Mouse (Mus musculus): ENCODE results near the gene Uap1. TPM values are rescaled to one million over a fixed set of nuclear protein-coding genes. Genes with fewer than 3 reads are reported as not detected.

Uap1 gene
- polyA plus RNA-seq, 1 experiment from 2014 or later = 52.5 TPM

DNA sequence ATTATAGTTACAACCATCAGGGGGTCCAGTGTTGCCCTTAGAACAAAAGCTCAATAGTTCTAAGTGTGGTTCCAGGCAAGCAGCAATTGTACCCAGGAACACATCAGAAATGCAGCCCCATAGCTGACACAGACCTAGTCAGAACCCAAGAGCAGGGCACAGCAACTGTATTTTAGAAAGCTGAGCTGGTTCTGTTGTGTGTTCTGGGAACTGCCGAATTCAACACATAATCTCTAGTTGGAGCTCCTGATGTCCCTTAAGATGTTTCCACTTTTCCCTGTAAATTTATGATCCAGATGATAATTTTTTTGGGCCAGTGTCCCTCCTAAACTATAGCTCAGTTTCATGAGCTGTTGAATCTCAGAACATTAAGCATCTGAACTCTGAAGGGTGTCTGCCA is 17.2 kb upstream of the Uap1 start:
- 95% methylated on average over 1 of the region's 1 CpGs for WGBS
- H3K4me1 ChIP-seq = no peaks in the 10 kb centered on the region

DNA sequence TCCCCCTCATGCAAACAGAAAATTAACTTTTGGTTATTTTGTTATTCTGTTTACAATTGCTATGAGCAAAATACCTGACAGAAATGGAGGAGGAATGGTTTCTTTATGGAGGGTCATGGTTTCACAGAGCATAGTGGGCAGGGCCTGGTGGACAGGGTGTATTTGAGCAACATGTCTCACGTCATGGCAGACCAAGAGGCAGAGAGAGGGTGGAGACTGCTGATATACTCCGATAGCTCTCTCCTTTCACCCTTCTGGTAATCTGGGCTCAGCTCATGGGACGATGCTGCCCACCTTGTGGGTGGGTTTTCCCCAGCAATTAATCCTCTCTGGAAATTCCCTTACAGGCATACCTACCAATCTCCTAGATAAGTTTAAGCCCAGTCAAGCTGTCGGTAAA is 15.5 kb upstream of the Uap1 start:
- Histone ChIP-seq H3K9me3 (no peaks in the 10 kb centered on the region), H3K36me3 (peaks cover 16% of the 10 kb centered on the region), H3K27ac (no peak overlapping the region), H3K9ac (no peak overlapping the region), H3K4me1 (no peaks in the 10 kb centered on the region), H3K4me2 (no peak overlapping the region), H3K27me3 (replicated peaks) (no peaks in the 10 kb centered on the region), H3K4me3 (replicated peaks) (no peak overlapping the region)
- ATAC-seq (ENCODE audit: insufficient read depth, low FRiP score, low read depth) = no peak
- WGBS = 68% methylated on average over 4 of the region's 4 CpGs

More for the DNA sequence above, 17.2 kb upstream of the Uap1 start:
- Histone ChIP-seq H3K9ac (no peak overlapping the region), H3K4me2 (no peak overlapping the region), H3K36me3 (peaks cover 25% of the 10 kb centered on the region), H3K27me3 (replicated peaks) (no peaks in the 10 kb centered on the region), H3K9me3 (no peaks in the 10 kb centered on the region), H3K27ac (no peak overlapping the region), H3K4me3 (replicated peaks) (no peak overlapping the region)
- no peak for ATAC-seq (ENCODE audit: insufficient read depth, low FRiP score, low read depth)

DNA sequence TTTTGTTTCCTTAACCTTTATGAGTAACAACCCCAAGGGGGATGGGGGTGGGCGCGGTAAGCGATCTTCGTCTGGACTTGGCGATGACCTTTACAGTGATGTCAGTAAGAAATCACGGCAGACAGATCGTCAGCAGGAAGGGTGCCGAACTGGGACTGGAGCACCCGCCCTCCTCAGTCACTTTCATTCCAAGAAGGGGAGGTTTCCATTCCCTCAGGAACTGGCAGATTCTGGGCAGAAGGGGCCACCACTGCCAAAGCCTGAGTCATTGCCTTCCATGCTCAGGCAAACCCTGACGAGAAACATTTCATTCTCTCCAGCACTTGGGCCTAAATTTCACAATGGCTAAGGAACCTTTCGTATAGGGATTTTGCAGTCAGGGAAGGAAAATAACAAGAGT is 13.8 kb upstream of the Uap1 start:
- WGBS = 64% methylated on average over 11 of the region's 11 CpGs

DNA sequence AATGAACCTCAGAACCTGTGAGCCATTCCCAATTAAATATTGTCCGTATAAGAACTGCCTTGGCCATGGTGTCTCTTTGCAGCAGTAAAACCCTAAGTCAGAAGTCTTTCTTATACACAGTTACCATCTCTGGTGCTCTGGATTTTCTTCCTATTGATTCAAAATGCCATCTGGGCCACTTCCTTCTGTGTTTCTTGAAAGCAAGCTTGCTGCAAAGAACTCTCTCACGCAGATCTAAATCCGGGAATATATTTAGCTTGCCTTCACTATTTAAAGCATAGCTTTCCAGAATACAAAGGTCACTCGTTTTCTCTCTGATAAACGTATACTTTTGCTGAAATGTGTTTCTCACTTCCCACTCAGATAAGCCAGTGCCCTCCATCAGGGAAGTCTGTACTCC is 11.8 kb upstream of the Uap1 start:
- Histone ChIP-seq H3K9me3 (no peaks in the 10 kb centered on the region), H3K4me3 (replicated peaks) (no peak overlapping the region), H3K4me1 (no peaks in the 10 kb centered on the region), H3K27ac (no peak overlapping the region), H3K9ac (no peak overlapping the region), H3K4me2 (no peak overlapping the region), H3K27me3 (replicated peaks) (no peaks in the 10 kb centered on the region), H3K36me3 (no peaks in the 10 kb centered on the region)
- ATAC-seq (ENCODE audit: insufficient read depth, low FRiP score, low read depth) = no peak
- 70% methylated on average over 5 of the region's 5 CpGs for WGBS

More for the DNA sequence above, 13.8 kb upstream of the Uap1 start:
- no peak overlapping the region for H3K4me2 ChIP-seq
- no peaks in the 10 kb centered on the region for H3K9me3 ChIP-seq
- ATAC-seq (ENCODE audit: insufficient read depth, low FRiP score, low read depth) = no peak
- H3K9ac ChIP-seq = no peak overlapping the region
- H3K27me3 ChIP-seq (replicated peaks) = no peaks in the 10 kb centered on the region
- no peaks in the 10 kb centered on the region for H3K4me1 ChIP-seq
- peaks cover 8% of the 10 kb centered on the region; the same call in 1 of the 2 replicates for H3K36me3 ChIP-seq
- no peak overlapping the region for H3K27ac ChIP-seq
- H3K4me3 ChIP-seq (replicated peaks) = no peak overlapping the region

DNA sequence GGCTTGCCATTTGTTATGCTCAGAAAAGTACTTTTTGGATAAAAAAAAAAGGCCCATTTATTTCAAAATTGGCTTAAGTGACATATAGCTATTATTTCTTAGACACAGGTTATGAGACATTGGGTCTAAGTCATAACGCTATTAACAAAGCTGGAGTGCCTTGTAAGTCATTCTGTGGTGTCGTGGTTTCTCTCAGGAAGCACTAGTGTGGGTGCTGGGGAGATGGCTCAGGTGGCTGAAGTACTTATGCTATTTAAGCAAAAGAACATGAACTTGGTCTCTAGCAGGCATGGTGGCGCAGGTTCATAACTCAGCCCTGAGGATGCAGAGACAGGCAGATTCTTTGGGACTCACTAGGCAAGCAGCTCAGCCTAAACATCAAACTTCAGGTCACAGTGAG is 10.4 kb upstream of the Uap1 start:
- Histone ChIP-seq H3K36me3 (no peaks in the 10 kb centered on the region), H3K27me3 (replicated peaks) (no peaks in the 10 kb centered on the region), H3K27ac (no peak overlapping the region), H3K9ac (no peak overlapping the region), H3K4me2 (no peak overlapping the region), H3K9me3 (no peaks in the 10 kb centered on the region), H3K4me3 (replicated peaks) (no peak overlapping the region), H3K4me1 (no peaks in the 10 kb centered on the region)
- 87% methylated on average over 3 of the region's 3 CpGs for WGBS
- no peak for ATAC-seq (ENCODE audit: insufficient read depth, low FRiP score, low read depth)

DNA sequence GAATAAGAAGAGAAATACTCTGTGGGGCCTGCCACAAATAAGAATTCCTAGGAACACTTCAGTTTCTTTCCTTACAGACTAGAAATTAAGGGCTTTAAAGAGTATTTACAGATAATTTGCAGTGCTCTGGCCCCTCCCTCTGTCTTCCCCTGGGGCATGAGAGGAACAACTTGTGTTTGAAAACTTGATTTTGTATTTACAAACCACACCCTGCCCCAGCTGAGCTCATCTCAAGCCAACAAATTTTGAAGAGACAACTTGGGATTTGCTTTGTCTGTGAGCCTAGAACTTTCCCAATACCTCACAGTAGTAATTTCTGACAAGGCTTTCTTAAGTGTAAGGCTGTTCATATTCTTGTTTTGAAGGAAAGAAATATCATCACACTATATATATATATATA is 7.9 kb upstream of the Uap1 start:
- Histone ChIP-seq H3K36me3 (no peaks in the 10 kb centered on the region), H3K4me1 (no peaks in the 10 kb centered on the region), H3K27me3 (replicated peaks) (no peaks in the 10 kb centered on the region), H3K9me3 (no peaks in the 10 kb centered on the region), H3K4me3 (replicated peaks) (no peak overlapping the region), H3K4me2 (no peak overlapping the region), H3K9ac (no peak overlapping the region), H3K27ac (no peak overlapping the region)
- ATAC-seq (ENCODE audit: insufficient read depth, low FRiP score, low read depth) = no peak

DNA sequence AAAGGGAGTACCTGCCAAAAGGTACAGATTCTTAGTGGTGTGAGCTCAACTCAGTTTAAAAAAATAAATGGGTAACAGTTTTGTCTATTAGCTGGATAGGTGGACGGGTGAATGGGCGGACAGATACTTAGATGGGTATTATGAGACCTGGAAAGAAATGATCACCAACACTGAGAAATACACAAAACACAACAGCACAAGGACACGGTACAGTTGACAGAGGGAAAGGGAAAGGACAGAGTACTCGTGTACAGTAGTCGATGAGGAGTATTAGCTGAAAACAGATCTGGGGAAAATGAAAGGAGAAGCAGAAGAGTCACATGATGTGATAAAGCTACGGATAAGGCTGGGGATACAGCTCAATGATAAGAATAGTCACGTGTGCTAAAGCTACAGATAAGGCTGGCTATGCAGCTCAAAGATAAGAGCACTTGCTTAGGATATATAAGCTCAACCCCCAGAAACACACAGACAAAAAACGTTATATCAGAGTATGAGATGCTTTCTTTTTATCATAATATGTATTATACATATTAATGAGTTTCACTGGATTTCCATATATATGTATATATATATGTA is 2.0 kb upstream of the Uap1 start:
- no peak overlapping the region for H3K4me3 ChIP-seq (replicated peaks)
- H3K9me3 ChIP-seq = no peaks in the 10 kb centered on the region
- WGBS = 72% methylated on average over 8 of the region's 8 CpGs
- H3K36me3 ChIP-seq = no peaks in the 10 kb centered on the region
- H3K4me1 ChIP-seq = peaks cover 8% of the 10 kb centered on the region; the same call in 1 of the 2 replicates
- H3K27ac ChIP-seq = no peak overlapping the region
- no peak overlapping the region for H3K9ac ChIP-seq
- no peaks in the 10 kb centered on the region for H3K27me3 ChIP-seq (replicated peaks)
- H3K4me2 ChIP-seq = no peak overlapping the region
- ATAC-seq (ENCODE audit: insufficient read depth, low FRiP score, low read depth) = no peak

DNA sequence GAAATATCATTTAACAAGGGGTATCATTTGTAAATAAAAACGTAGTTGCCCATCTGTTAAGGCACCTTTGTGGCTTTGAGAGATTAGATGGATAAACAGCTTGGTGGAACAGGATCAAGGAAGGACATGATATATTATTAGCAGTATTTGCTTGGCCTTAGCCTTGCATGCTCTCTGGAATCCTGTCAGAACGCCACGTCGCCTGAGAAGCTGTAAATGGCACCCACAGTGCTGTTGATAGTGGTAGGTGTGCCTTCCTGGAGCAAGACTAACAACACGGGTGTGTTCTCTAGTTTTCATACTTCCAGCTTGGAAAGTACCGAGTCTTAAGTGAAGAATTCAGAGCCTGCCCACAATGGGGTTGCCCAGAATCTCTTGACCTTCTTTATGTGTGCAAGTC is 1.1 kb upstream of the Uap1 start:
- Histone ChIP-seq H3K9me3 (no peaks in the 10 kb centered on the region), H3K27me3 (replicated peaks) (no peaks in the 10 kb centered on the region), H3K4me3 (replicated peaks) (no peak overlapping the region), H3K9ac (no peak overlapping the region), H3K4me1 (peaks cover 8% of the 10 kb centered on the region; the same call in 1 of the 2 replicates), H3K4me2 (peak overlapping the region; percentile 79; the same call in 1 of the 2 replicates), H3K36me3 (no peaks in the 10 kb centered on the region), H3K27ac (peak overlapping the region; percentile 26; the same call in 1 of the 2 replicates)
- 31% methylated on average over 6 of the region's 6 CpGs for WGBS
- ATAC-seq (ENCODE audit: insufficient read depth, low FRiP score, low read depth) = no peak

DNA sequence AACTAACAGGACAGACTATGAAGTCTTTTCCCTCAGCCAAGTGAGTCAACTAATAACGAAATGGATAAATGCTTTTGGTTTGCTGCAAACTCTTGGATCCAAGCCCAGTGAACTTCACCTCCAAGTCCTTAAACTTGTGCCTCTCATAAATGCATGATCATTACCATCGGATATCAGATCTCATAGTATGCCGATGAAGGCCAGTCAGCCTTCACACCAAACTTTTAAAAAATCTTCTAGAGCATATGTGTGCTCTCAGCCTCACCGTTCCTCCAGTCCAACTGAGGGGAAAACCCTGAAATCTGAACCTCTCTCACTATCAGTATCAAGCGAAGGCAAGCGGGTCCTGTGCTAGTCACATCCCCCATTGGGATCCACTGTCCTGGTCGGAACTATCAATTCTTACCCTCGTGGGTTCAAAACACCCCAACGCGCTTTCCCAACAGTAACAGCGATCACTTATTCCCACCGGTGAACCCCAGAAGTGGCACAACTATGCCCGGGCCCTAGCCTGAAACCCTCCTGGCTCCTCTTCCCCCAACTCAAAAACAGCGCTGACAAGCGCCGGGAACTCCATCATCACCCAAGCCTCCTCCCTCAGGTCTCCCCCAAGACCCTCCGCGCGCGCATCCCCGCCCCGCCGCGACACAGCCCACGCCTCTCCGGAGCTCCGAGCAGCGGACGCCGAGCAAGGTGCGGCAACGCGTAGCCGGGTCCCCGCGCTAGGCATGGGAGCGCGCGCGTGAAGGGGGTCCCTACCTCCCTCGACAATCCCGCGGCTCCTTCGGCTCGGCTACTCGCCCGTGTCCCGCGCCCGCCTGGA is 555 bp downstream of the Uap1 start:
- no peaks in the 10 kb centered on the region for H3K27me3 ChIP-seq (replicated peaks)
- H3K4me3 ChIP-seq (replicated peaks) = peak overlapping the region; percentile 87
- H3K9me3 ChIP-seq = no peaks in the 10 kb centered on the region
- peak overlapping the region; percentile 79 for H3K4me2 ChIP-seq
- peaks cover 8% of the 10 kb centered on the region; the same call in 1 of the 2 replicates for H3K4me1 ChIP-seq
- peak overlapping the region; percentile 86 for H3K27ac ChIP-seq
- ATAC-seq (ENCODE audit: insufficient read depth, low FRiP score, low read depth) = no peak
- H3K9ac ChIP-seq = peak overlapping the region; percentile 78
- H3K36me3 ChIP-seq = no peaks in the 10 kb centered on the region
- WGBS = under 1% methylated on average over 49 of the region's 50 CpGs

DNA sequence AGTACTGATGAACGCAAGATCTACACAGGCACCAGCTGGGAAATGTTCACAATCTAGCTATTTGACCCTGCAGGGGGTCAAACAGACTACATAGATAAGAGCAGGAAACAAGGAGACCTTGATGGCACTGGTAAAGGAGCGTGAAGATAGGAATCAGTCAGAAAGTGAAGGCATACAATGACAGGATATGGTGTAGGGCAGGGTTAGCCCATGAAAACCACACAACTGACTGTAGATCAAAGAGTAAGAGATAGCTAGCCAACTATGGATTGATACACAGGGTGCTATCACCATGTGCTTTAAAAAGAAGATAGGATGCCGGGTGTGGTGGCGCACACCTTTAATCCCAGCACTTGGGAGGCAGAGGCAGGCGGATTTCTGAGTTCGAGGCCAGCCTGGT is 7.0 kb downstream of the Uap1 start:
- WGBS = 83% methylated on average over 6 of the region's 6 CpGs
- Histone ChIP-seq H3K36me3 (peaks cover 3% of the 10 kb centered on the region; the same call in 1 of the 2 replicates), H3K9ac (no peak overlapping the region), H3K27ac (no peak overlapping the region), H3K27me3 (replicated peaks) (no peaks in the 10 kb centered on the region), H3K4me3 (replicated peaks) (no peak overlapping the region), H3K9me3 (no peaks in the 10 kb centered on the region), H3K4me1 (no peaks in the 10 kb centered on the region), H3K4me2 (no peak overlapping the region)
- ATAC-seq (ENCODE audit: insufficient read depth, low FRiP score, low read depth) = no peak

DNA sequence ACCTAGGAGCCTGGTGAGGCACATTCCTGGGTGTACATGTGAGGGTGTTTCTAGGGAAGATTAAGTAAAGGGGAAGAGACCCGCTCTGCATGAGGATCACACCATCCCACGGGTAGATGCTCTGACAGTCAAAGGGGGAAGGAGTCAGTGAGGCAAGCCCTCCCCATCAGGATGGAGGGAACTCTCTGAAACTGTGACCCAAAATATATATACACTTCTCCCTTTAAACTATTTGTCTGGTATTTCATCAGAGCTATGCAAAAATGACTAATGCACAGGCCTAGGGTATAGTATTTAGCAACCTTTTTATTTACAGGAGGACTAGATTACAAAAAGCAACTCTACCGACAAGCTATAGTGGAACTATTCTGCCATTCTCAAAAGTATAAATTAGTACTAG is 9.8 kb downstream of the Uap1 start:
- no peak overlapping the region for H3K9ac ChIP-seq
- ATAC-seq (ENCODE audit: insufficient read depth, low FRiP score, low read depth) = no peak
- H3K4me3 ChIP-seq (replicated peaks) = no peak overlapping the region
- no peak overlapping the region for H3K4me2 ChIP-seq
- no peak overlapping the region for H3K27ac ChIP-seq
- H3K27me3 ChIP-seq (replicated peaks) = no peaks in the 10 kb centered on the region
- H3K4me1 ChIP-seq = no peaks in the 10 kb centered on the region
- WGBS = 88% methylated on average over 3 of the region's 3 CpGs
- H3K9me3 ChIP-seq = no peaks in the 10 kb centered on the region
- peaks cover 8% of the 10 kb centered on the region; the same call in 1 of the 2 replicates for H3K36me3 ChIP-seq

DNA sequence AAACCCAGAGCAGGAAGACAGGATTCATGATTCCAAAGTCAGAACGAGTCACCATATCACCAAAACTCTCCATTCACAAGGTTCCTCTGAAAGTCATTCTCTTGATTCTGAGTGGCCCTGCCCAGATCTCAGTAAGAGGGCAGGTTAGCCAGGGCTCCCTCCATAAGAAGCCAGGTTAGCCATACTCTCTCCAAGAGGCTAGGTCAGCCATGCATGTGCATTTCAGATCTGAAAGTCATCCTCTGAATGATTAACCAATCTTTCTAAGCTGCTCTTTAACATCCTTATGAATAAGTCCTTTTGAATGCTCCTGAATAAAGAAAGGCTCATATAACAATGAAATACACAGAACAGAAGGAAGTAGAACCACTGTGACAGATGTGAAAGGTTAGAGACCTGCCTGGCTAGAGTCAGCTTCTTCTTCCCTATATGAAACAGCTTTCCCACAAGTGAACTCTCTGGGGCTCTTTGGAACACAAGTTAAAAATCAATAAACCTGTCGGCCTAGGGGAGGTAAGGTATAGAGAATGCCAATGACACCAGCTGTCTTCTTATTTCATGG is 10.6 kb downstream of the Uap1 start:
- no peak for ATAC-seq (ENCODE audit: insufficient read depth, low FRiP score, low read depth)
- 70% methylated on average over 2 of the region's 2 CpGs for WGBS
- no peaks in the 10 kb centered on the region for H3K27me3 ChIP-seq (replicated peaks)
- no peak overlapping the region for H3K9ac ChIP-seq
- H3K4me2 ChIP-seq = no peak overlapping the region
- H3K4me1 ChIP-seq = no peaks in the 10 kb centered on the region
- H3K4me3 ChIP-seq (replicated peaks) = no peak overlapping the region
- H3K27ac ChIP-seq = peak overlapping the region; percentile 27; the same call in 1 of the 2 replicates
- H3K36me3 ChIP-seq = peaks cover 8% of the 10 kb centered on the region; the same call in 1 of the 2 replicates
- H3K9me3 ChIP-seq = no peaks in the 10 kb centered on the region

Measured in stomach, embryonic 15.5 days (tissue).